Mouse (Mus musculus): ENCODE data around the gene Zfp217.

DNA sequence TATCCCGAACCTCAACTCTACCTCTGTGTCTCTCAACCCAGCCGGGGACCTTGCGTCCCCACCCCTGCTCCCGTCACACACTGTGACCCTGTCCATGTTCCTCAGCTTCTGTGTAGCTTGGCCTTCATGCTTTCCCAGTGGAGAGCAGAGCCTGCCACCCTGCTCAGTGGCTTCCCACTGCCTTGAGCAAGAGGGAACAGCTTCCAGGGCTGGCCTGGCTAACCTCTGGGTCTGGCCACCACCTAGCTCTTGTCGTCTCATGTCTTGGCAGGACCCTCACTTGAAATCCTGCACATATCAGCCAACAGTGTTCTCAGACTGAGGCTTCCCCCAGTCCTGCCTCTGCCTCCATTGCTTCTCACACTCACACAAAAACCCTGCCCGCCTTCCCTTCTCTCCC is 12.1 kb downstream of the Zfp217 start:
- TF ChIP-seq CTCF (IDR thresholded peaks at IDR 0.05; ENCODE audit: extremely low read depth, insufficient read depth, low read length): no peak
- no peak for TF ChIP-seq POLR2A (IDR thresholded peaks at IDR 0.05; ENCODE audit: extremely low read depth, insufficient read depth, low read length)

Measured in cortical plate, adult 2 months (tissue).